Mouse (Mus musculus) liver, embryonic 14.5 days (tissue): ENCODE data around the gene Vkorc1.

ENCODE experiments used
- CTCF ChIP-seq: IDR thresholded peaks from 2 replicates; pipeline ENCODE4 v1.5.1; 2016; ENCODE audit warnings: antibody characterized with exemption, low read depth, control low read depth
- EP300 ChIP-seq: IDR thresholded peaks from 2 replicates; pipeline ENCODE4 v1.6.1; 2016; ENCODE audit warnings: antibody characterized with exemption, low read depth

GRCm38 (mm10) chr7:127930636-127931035, 35.2 kb upstream of the Vkorc1 start:
- TF ChIP-seq CTCF, result no peak
- no peak for TF ChIP-seq EP300
